Mouse (Mus musculus): ENCODE measurements at regions not wholly inside any gene's neighbourhood (a gene's known extent, or its start where the extent isn't known, plus 50 kb on each side); places are given as distances from the start of the nearest gene placed in this dataset.

DNA sequence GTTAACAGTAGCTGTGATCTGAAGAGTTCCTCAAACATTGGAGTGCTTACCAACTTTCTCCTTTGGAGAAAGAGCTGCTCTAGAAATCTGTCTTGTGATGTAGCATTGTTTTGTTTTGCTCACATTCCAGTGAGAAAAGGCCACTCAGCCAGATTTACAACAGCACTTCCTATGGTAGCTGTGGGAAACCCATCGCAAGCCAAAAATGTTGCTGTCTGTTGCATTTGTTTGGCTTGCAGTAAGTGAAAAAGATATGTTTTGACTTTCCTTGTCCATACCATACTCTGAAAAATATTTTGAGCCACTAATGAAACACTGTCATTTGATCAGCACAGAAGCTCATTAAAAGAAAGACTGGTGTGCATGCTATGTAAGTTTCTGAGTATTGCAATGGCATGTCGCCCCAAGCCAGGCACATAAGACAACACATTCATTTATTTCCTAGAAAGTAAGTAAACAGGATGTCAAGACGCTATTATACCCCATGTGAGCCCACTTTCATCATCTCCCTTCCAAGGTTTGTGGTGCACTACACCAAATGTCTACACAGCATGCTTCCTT lies 66.2 kb downstream of the Car2 start:
- no peak for DNase-seq
- intact Hi-C loops (cut with DNase I) = no loop called here

DNA sequence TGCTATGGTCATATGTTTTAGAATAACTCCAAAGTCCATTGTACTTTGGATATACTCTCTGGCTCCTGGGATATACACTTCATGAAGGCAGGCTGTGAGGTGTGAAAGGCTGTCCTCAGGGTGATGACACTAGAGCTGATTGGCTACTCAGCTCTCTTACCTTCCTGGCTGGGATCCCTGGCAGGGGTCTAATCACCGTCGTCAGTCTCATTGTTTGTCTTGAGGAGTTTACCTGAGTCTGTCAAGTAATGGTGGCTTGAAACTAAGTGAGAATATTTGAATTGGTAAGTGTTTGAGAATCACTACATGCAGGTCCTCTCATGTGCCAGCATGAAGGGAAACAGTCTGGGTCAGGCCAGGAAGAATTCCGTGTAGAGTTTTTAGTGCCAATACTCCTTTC lies 66.9 kb downstream of the Car2 start:
- intact Hi-C loops (cut with DNase I) = no loop called here

GRCm38 (mm10) chr3:14957481-14957880 lies 71.4 kb downstream of the Car2 start:
- intact Hi-C loops (cut with DNase I) = no loop called here
- no peak for DNase-seq

More for the DNA sequence above, 66.9 kb downstream of the Car2 start:
- no peak for DNase-seq

DNA sequence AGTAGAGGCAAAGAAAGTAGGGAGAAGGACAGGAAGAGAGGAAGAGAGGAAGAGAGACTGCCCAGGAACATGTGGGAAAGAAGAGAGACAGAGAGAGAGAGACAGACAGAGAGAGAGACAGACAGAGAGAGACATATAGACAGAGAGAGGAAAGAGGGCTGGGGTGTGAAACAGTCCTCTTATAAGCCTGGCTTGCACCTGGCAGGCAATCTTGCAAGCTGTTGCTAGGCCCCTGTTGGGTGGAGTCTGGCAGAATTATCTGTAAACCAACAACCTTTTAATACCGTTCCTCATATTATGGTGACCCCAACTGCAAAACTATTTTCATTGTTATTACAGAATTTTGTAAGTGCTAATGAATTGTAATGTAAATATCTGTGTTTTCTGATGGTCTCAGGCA lies 72.2 kb downstream of the Car2 start:
- no peak for DNase-seq
- intact Hi-C loops (cut with DNase I) = no loop called here

GRCm38 (mm10) chr3:14959586-14959985 lies 73.5 kb downstream of the Car2 start:
- DNase-seq = no peak
- intact Hi-C loops (cut with DNase I) = no loop called here

DNA sequence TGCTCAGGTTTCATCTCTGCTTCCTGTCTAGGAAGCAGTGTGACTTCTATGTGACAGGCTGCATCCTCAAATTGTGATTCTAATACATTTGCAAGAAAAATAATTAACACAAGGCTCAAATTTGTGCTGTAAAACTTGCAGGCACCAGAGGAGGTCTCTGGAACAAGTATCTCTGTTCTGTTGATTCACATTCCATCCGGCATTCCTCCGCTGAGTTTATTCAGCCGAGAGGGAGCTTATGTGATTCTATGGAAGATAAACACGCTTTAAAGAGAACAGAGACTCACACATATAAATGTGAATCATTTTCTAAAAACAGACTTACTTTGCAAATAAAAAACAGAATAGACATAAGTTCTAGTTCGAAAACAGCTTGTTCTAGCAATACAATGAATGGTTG lies 78.7 kb downstream of the Car2 start:
- intact Hi-C loops (cut with DNase I) = no loop called here
- no peak for DNase-seq

GRCm38 (mm10) chr3:14965438-14966044 lies 79.5 kb downstream of the Car2 start:
- no peak for DNase-seq
- intact Hi-C loops (cut with DNase I) = no loop called here

DNA sequence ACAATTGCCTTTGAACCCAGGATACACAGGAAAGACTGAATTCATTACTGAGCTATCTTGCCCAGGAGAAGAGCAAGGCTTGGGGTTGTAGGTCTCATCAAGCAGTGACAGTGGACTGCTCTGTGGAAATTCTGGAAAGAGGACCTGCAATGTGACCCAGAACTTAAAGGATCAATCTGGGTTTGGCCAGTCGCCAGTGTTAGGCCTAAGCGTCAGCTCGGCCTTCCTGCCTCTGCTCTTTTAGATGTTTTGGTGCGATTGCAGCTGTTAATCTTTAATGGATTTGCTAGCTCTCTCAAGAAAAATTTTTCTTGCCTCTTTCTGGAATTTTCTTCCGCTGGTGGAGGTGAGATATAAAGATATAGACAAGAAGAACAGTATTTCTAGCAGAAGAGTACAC lies 81.2 kb downstream of the Car2 start:
- no peak for DNase-seq
- intact Hi-C loops (cut with DNase I) = no loop called here

GRCm38 (mm10) chr3:14968345-14968744 lies 82.3 kb downstream of the Car2 start:
- intact Hi-C loops (cut with DNase I) = no loop called here
- no peak for DNase-seq

GRCm38 (mm10) chr3:14969698-14970097 lies 83.6 kb downstream of the Car2 start:
- no peak for DNase-seq
- intact Hi-C loops (cut with DNase I) = no loop called here

GRCm38 (mm10) chr3:14971647-14972046 lies 85.6 kb downstream of the Car2 start:
- intact Hi-C loops (cut with DNase I) = no loop called here
- no peak for DNase-seq

- DNase-seq = no peak
- intact Hi-C loops (cut with DNase I) = no loop called here
Observed at GRCm38 (mm10) chr3:14974758-14975157, 88.7 kb downstream of the Car2 start.

- DNase-seq = no peak
- intact Hi-C loops (cut with DNase I) = no loop called here
Observed at GRCm38 (mm10) chr3:14975203-14975602, 89.1 kb downstream of the Car2 start.

DNA sequence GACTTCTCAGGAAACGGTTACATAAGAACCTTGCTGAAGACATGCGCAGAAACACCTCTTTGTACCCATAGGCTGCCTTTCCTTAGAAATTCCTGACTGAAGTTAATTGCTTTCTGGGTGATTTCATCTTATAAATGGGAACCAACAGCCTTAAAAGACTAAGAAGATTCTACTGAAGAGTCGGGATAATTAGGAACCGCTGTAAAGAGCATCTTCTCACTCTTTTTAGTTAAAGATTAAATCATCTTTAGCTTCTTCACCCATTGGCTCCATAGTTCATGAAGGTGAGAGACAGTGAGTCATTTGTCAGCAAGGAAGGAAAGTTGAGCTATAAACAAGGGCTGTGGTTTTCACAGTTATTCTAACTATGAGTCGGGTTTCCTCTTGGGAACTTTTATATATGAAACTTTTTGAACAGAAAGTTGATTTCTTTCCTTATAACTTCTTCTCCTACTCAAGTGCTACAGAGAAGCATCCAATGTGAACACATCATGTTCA lies 93.1 kb downstream of the Car2 start:
- DNase-seq = no peak
- intact Hi-C loops (cut with DNase I) = no loop called here

DNA sequence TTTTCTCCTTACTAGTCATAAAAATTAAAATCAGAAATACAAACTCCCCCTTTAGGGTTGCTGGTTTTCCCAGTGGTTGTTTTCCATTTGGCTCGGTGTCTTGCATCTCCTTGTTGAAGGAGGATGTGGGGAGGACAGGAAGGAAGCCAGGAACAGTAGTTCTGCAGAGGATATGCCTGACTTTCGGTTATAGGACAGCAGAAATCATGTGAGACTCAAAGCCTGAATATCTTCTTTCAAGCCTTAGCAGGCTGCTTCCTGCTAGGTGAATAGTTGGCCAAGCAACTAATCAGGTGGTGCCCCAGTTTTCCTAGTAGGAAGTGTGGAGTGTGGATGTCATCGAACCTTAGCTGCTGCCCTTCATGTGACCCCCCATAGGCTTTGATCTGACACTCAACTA lies 103.6 kb downstream of the Car2 start:
- no peak for DNase-seq

GRCm38 (mm10) chr3:14993936-14994335 lies 107.9 kb downstream of the Car2 start:
- intact Hi-C loops (cut with DNase I) = no loop called here
- no peak for DNase-seq

More for the DNA sequence above, 103.6 kb downstream of the Car2 start:
- intact Hi-C loops (cut with DNase I) = no loop called here

DNA sequence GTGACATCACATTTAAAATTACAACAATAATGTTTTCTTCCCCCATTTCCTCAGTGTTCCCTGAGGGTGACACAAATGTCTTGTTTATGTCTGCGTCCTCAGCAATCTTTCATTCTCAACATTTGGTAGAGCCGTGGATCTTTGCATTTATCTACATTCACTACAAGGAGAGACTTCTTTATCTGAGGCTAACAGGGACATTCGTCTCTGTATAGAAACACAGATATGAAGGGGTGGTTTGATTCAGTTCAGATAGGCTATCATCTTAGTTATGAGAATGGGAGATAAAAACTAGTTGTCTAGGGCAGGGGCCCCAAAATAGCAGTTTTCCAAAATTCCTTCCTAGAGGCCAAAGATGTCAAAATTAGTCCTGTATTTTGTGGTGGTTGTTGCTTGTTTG lies 111.2 kb downstream of the Car2 start:
- intact Hi-C loops (cut with DNase I) = no loop called here
- no peak for DNase-seq

DNA sequence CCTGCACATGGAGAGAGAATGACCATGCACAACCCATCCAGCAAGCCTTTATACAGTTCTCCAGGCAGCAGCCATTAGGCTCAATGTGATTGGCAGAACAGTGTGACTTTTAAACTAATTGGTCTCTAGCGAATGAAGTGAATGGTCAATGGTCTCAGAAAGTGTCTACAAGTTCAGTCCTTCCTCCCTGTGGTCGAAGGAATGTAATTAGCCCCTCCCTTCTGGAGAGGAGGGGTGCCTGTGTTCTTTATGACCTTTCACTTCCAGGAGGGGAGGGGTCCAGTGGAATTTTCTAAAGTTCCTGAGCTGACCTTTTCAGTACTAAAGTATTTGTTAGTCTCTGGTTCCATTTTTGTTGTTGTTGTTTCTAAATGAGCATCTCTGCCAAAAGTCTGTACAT lies 112.4 kb downstream of the Car2 start:
- DNase-seq = no peak
- intact Hi-C loops (cut with DNase I) = no loop called here

DNA sequence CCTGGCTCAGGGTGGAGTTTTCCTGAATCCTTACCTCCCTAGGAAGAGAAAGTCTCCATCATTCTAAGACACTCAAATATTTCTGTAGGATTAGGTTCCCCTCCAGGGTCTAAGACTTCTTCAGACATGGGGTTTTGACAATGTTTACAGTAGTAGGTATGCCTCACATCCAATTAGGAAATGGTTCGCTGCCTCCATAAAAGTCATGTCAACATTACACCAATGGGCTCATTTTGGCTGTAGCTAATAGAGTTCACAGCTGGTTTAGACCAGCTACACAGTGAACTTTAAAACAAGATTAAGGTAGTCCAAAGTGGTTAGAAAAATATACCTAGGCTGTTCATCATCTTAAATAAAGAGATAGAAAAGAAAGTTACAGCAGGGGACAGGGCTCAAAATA lies 113.3 kb downstream of the Car2 start:
- DNase-seq = no peak
- intact Hi-C loops (cut with DNase I) = no loop called here

DNA sequence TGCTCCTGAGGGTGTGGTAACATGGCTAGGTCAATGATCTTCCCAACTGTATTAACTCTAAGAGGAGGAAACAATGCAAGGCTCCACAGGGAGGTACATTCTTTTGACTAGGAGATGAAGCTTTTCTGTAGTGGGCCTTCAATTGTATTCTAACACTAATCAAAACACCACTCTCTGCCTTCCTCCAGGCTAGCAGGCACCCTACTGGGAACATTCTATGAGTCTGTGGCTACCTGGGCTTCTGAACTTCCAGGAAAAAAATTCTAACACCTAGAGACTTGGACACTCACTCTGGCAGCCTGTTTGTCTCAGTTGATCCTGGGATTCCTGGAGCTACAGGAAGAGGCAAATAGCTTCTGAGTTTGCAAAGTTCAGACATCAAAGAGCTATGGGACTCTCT lies 113.8 kb downstream of the Car2 start:
- intact Hi-C loops (cut with DNase I) = no loop called here
- DNase-seq = no peak

GRCm38 (mm10) chr3:15000657-15001056 lies 114.6 kb downstream of the Car2 start:
- intact Hi-C loops (cut with DNase I) = no loop called here
- no peak for DNase-seq

- intact Hi-C loops (cut with DNase I) = no loop called here
- DNase-seq = no peak
Observed at GRCm38 (mm10) chr3:15007821-15008220, 121.7 kb downstream of the Car2 start.

- intact Hi-C loops (cut with DNase I) = no loop called here
- no peak for DNase-seq
Observed at GRCm38 (mm10) chr3:15008501-15008900, 122.4 kb downstream of the Car2 start.

Data from gastrocnemius, postnatal 36 days (tissue).